Mouse (Mus musculus): ENCODE results near the gene Gm4792. TPM values are rescaled to one million over a fixed set of nuclear protein-coding genes. Genes with fewer than 3 reads are reported as not detected.
A peak's percentile ranks its signal among the peaks of the same experiment; 100 is the strongest.

Gene Gm4792
- polyA plus RNA-seq, 1 experiment from 2014 or later = not detected

- ATAC-seq (replicated peaks; ENCODE audit: low FRiP score) = no peak
- no peaks in the 10 kb centered on the region for H3K4me1 ChIP-seq
- 49% methylated on average over 6 of the region's 6 CpGs for WGBS
- no peak overlapping the region for H3K4me3 ChIP-seq (replicated peaks)
- H3K36me3 ChIP-seq = no peaks in the 10 kb centered on the region
- H3K9me3 ChIP-seq (replicated peaks) = no peaks in the 10 kb centered on the region
- H3K9ac ChIP-seq = no peak overlapping the region
- H3K27ac ChIP-seq = no peak overlapping the region
- no peak overlapping the region for H3K4me2 ChIP-seq
- H3K27me3 ChIP-seq = peaks cover 3% of the 10 kb centered on the region; the same call in 1 of the 2 replicates
Measured at GRCm38 (mm10) chr10:94294933-94295750, 3.4 kb downstream of the Gm4792 start.

- Histone ChIP-seq H3K4me2 (no peak overlapping the region), H3K27me3 (peaks cover 3% of the 10 kb centered on the region; the same call in 1 of the 2 replicates), H3K9ac (no peak overlapping the region), H3K4me1 (no peaks in the 10 kb centered on the region), H3K27ac (no peak overlapping the region), H3K36me3 (no peaks in the 10 kb centered on the region), H3K9me3 (replicated peaks) (no peaks in the 10 kb centered on the region), H3K4me3 (replicated peaks) (no peak overlapping the region)
- no peak for ATAC-seq (replicated peaks; ENCODE audit: low FRiP score)
- WGBS = 91% methylated on average over 5 of the region's 5 CpGs
Measured at GRCm38 (mm10) chr10:94294437-94294836, 4.1 kb downstream of the Gm4792 start.

- Histone ChIP-seq H3K4me2 (no peak overlapping the region), H3K27me3 (no peaks in the 10 kb centered on the region), H3K9me3 (replicated peaks) (no peaks in the 10 kb centered on the region), H3K9ac (no peak overlapping the region), H3K4me1 (0 out of 2 replicates have a peak, but pooled peaks cover under 1% of the 10 kb centered on the region), H3K4me3 (replicated peaks) (no peak overlapping the region), H3K36me3 (no peaks in the 10 kb centered on the region), H3K27ac (no peak overlapping the region)
- no peak for ATAC-seq (replicated peaks; ENCODE audit: low FRiP score)
- WGBS = 85% methylated on average over 7 of the region's 7 CpGs
Measured at GRCm38 (mm10) chr10:94282797-94283196, 15.7 kb downstream of the Gm4792 start.

GRCm38 (mm10) chr10:94282179-94282578, 16.3 kb downstream of the Gm4792 start:
- Histone ChIP-seq H3K9ac (no peak overlapping the region), H3K9me3 (replicated peaks) (no peaks in the 10 kb centered on the region), H3K4me3 (replicated peaks) (no peak overlapping the region), H3K36me3 (no peaks in the 10 kb centered on the region), H3K27me3 (no peaks in the 10 kb centered on the region), H3K27ac (no peak overlapping the region), H3K4me2 (no peak overlapping the region), H3K4me1 (0 out of 2 replicates have a peak, but pooled peaks cover 4% of the 10 kb centered on the region)
- no peak for ATAC-seq (replicated peaks; ENCODE audit: low FRiP score)
- WGBS = 84% methylated on average over 8 of the region's 8 CpGs

GRCm38 (mm10) chr10:94276511-94276910, 22.0 kb downstream of the Gm4792 start:
- Histone ChIP-seq H3K4me3 (replicated peaks) (no peak overlapping the region), H3K4me2 (no peak overlapping the region), H3K9me3 (replicated peaks) (no peaks in the 10 kb centered on the region), H3K27ac (no peak overlapping the region), H3K36me3 (no peaks in the 10 kb centered on the region), H3K27me3 (no peaks in the 10 kb centered on the region), H3K9ac (no peak overlapping the region), H3K4me1 (0 out of 2 replicates have a peak, but pooled peaks cover 4% of the 10 kb centered on the region)
- no peak for ATAC-seq (replicated peaks; ENCODE audit: low FRiP score)
- WGBS = 49% methylated on average over 2 of the region's 2 CpGs

GRCm38 (mm10) chr10:94275321-94275720, 23.2 kb downstream of the Gm4792 start:
- H3K27ac ChIP-seq = no peak overlapping the region
- H3K27me3 ChIP-seq = no peaks in the 10 kb centered on the region
- H3K4me2 ChIP-seq = no peak overlapping the region
- H3K9ac ChIP-seq = no peak overlapping the region
- no peaks in the 10 kb centered on the region for H3K9me3 ChIP-seq (replicated peaks)
- 9% methylated on average over 3 of the region's 3 CpGs for WGBS
- 0 out of 2 replicates have a peak, but pooled peaks cover 4% of the 10 kb centered on the region for H3K4me1 ChIP-seq
- ATAC-seq (replicated peaks; ENCODE audit: low FRiP score) = no peak
- H3K4me3 ChIP-seq (replicated peaks) = no peak overlapping the region
- no peaks in the 10 kb centered on the region for H3K36me3 ChIP-seq

GRCm38 (mm10) chr10:94265656-94266542, 32.6 kb downstream of the Gm4792 start:
- 0 out of 2 replicates have a peak, but pooled peaks cover 3% of the 10 kb centered on the region for H3K4me1 ChIP-seq
- no peaks in the 10 kb centered on the region for H3K27me3 ChIP-seq
- no peak for ATAC-seq (replicated peaks; ENCODE audit: low FRiP score)
- no peak overlapping the region for H3K9ac ChIP-seq
- H3K4me3 ChIP-seq (replicated peaks) = no peak overlapping the region
- no peaks in the 10 kb centered on the region for H3K36me3 ChIP-seq
- H3K4me2 ChIP-seq = no peak overlapping the region
- WGBS = 71% methylated on average over 17 of the region's 17 CpGs
- no peak overlapping the region for H3K27ac ChIP-seq
- no peaks in the 10 kb centered on the region for H3K9me3 ChIP-seq (replicated peaks)

GRCm38 (mm10) chr10:94263211-94263610, 35.3 kb downstream of the Gm4792 start:
- H3K9ac ChIP-seq = no peak overlapping the region
- no peaks in the 10 kb centered on the region for H3K27me3 ChIP-seq
- H3K27ac ChIP-seq = no peak overlapping the region
- 0 out of 2 replicates have a peak, but pooled peaks cover 3% of the 10 kb centered on the region for H3K4me1 ChIP-seq
- H3K4me2 ChIP-seq = no peak overlapping the region
- no peak for ATAC-seq (replicated peaks; ENCODE audit: low FRiP score)
- H3K4me3 ChIP-seq (replicated peaks) = no peak overlapping the region
- no peaks in the 10 kb centered on the region for H3K9me3 ChIP-seq (replicated peaks)
- no peaks in the 10 kb centered on the region for H3K36me3 ChIP-seq
- 72% methylated on average over 3 of the region's 3 CpGs for WGBS

GRCm38 (mm10) chr10:94262646-94263045, 35.9 kb downstream of the Gm4792 start:
- Histone ChIP-seq H3K9me3 (replicated peaks) (no peaks in the 10 kb centered on the region), H3K36me3 (no peaks in the 10 kb centered on the region), H3K4me2 (no peak overlapping the region), H3K27me3 (no peaks in the 10 kb centered on the region), H3K27ac (no peak overlapping the region), H3K4me1 (0 out of 2 replicates have a peak, but pooled peaks cover 3% of the 10 kb centered on the region), H3K9ac (no peak overlapping the region), H3K4me3 (replicated peaks) (no peak overlapping the region)
- ATAC-seq (replicated peaks; ENCODE audit: low FRiP score) = no peak
- 91% methylated on average over 13 of the region's 13 CpGs for WGBS

- Histone ChIP-seq H3K27ac (no peak overlapping the region), H3K9ac (no peak overlapping the region), H3K4me2 (no peak overlapping the region), H3K4me1 (no peaks in the 10 kb centered on the region; the same call in 1 of the 2 replicates), H3K36me3 (no peaks in the 10 kb centered on the region), H3K27me3 (no peaks in the 10 kb centered on the region), H3K4me3 (replicated peaks) (no peak overlapping the region), H3K9me3 (replicated peaks) (no peaks in the 10 kb centered on the region)
- WGBS = 90% methylated on average over 1 of the region's 1 CpGs
- no peak for ATAC-seq (replicated peaks; ENCODE audit: low FRiP score)
Measured at GRCm38 (mm10) chr10:94260544-94260943, 38.0 kb downstream of the Gm4792 start.

- H3K27ac ChIP-seq = 0 out of 2 replicates have a peak overlapping the region, but pooled peaks have one; percentile 22
- H3K4me3 ChIP-seq (replicated peaks) = no peak overlapping the region
- no peak overlapping the region for H3K4me2 ChIP-seq
- no peaks in the 10 kb centered on the region for H3K27me3 ChIP-seq
- H3K9ac ChIP-seq = no peak overlapping the region
- H3K4me1 ChIP-seq = peaks cover 11% of the 10 kb centered on the region
- no peaks in the 10 kb centered on the region for H3K9me3 ChIP-seq (replicated peaks)
- WGBS = 83% methylated on average over 4 of the region's 4 CpGs
- no peaks in the 10 kb centered on the region for H3K36me3 ChIP-seq
- ATAC-seq (replicated peaks; ENCODE audit: low FRiP score) = no peak
Measured at GRCm38 (mm10) chr10:94256518-94256917, 42.0 kb downstream of the Gm4792 start.

- peak; percentile 68 for ATAC-seq (replicated peaks; ENCODE audit: low FRiP score)
- H3K27me3 ChIP-seq = no peaks in the 10 kb centered on the region
- WGBS = 39% methylated on average over 6 of the region's 6 CpGs
Measured at GRCm38 (mm10) chr10:94255744-94256143, 42.8 kb downstream of the Gm4792 start.

More at GRCm38 (mm10) chr10:94255744-94256143, 42.8 kb downstream of the Gm4792 start:
- Histone ChIP-seq H3K4me1 (peaks cover 11% of the 10 kb centered on the region), H3K9ac (no peak overlapping the region), H3K9me3 (replicated peaks) (no peaks in the 10 kb centered on the region), H3K36me3 (no peaks in the 10 kb centered on the region), H3K4me2 (no peak overlapping the region), H3K4me3 (replicated peaks) (no peak overlapping the region), H3K27ac (no peak overlapping the region)
